Mouse (Mus musculus): ENCODE measurements around the gene Rabgap1l. TPM values are rescaled to one million over a fixed set of nuclear protein-coding genes. Genes with fewer than 3 reads are reported as not detected.

The Rabgap1l gene
- polyA plus RNA-seq, 1 experiment from 2014 or later = 27.0 TPM

GRCm38 (mm10) chr1:160561381-160561780 is 231.6 kb downstream of the Rabgap1l start:
- Histone ChIP-seq H3K4me3 (replicated peaks; ENCODE audit: low read length) (no peak overlapping the region), H3K27me3 (ENCODE audit: control insufficient read depth, insufficient read depth, low read length) (no peaks in the 10 kb centered on the region), H3K9ac (ENCODE audit: low read length) (no peak overlapping the region), H3K4me2 (ENCODE audit: low read depth, low read length) (no peak overlapping the region), H3K9me3 (replicated peaks; ENCODE audit: control insufficient read depth, low read length) (no peaks in the 10 kb centered on the region), H3K4me1 (ENCODE audit: control insufficient read depth, insufficient read depth, low read length) (no peaks in the 10 kb centered on the region), H3K36me3 (ENCODE audit: control insufficient read depth, insufficient read depth, low read length) (no peaks in the 10 kb centered on the region), H3K27ac (ENCODE audit: low read length) (no peak overlapping the region)
- 53% methylated on average over 1 of the region's 1 CpGs for WGBS
- no peak for ATAC-seq (ENCODE audit: insufficient read depth, low FRiP score)

- no peak overlapping the region for H3K4me3 ChIP-seq (replicated peaks; ENCODE audit: low read length)
- 69% methylated on average over 1 of the region's 1 CpGs for WGBS
Observed at GRCm38 (mm10) chr1:160550636-160551035, 242.4 kb downstream of the Rabgap1l start.

GRCm38 (mm10) chr1:160547934-160548876 is 244.8 kb downstream of the Rabgap1l start:
- no peak for ATAC-seq (ENCODE audit: insufficient read depth, low FRiP score)
- no peak overlapping the region for H3K9ac ChIP-seq (ENCODE audit: low read length)
- no peak overlapping the region for H3K4me2 ChIP-seq (ENCODE audit: low read depth, low read length)
- WGBS = 51% methylated on average over 4 of the region's 4 CpGs
- no peaks in the 10 kb centered on the region for H3K27me3 ChIP-seq (ENCODE audit: control insufficient read depth, insufficient read depth, low read length)
- no peak overlapping the region for H3K4me3 ChIP-seq (replicated peaks; ENCODE audit: low read length)
- no peaks in the 10 kb centered on the region for H3K36me3 ChIP-seq (ENCODE audit: control insufficient read depth, insufficient read depth, low read length)
- no peak overlapping the region for H3K27ac ChIP-seq (ENCODE audit: low read length)
- H3K4me1 ChIP-seq (ENCODE audit: control insufficient read depth, insufficient read depth, low read length) = no peaks in the 10 kb centered on the region
- H3K9me3 ChIP-seq (replicated peaks; ENCODE audit: control insufficient read depth, low read length) = no peaks in the 10 kb centered on the region

More at GRCm38 (mm10) chr1:160550636-160551035, 242.4 kb downstream of the Rabgap1l start:
- no peaks in the 10 kb centered on the region for H3K9me3 ChIP-seq (replicated peaks; ENCODE audit: control insufficient read depth, low read length)
- ATAC-seq (ENCODE audit: insufficient read depth, low FRiP score) = no peak
- H3K4me2 ChIP-seq (ENCODE audit: low read depth, low read length) = no peak overlapping the region
- no peaks in the 10 kb centered on the region for H3K4me1 ChIP-seq (ENCODE audit: control insufficient read depth, insufficient read depth, low read length)
- H3K27me3 ChIP-seq (ENCODE audit: control insufficient read depth, insufficient read depth, low read length) = no peaks in the 10 kb centered on the region
- H3K9ac ChIP-seq (ENCODE audit: low read length) = no peak overlapping the region
- H3K27ac ChIP-seq (ENCODE audit: low read length) = no peak overlapping the region
- no peaks in the 10 kb centered on the region for H3K36me3 ChIP-seq (ENCODE audit: control insufficient read depth, insufficient read depth, low read length)

GRCm38 (mm10) chr1:160535649-160536048 is 257.4 kb downstream of the Rabgap1l start:
- Histone ChIP-seq H3K36me3 (ENCODE audit: control insufficient read depth, insufficient read depth, low read length) (no peaks in the 10 kb centered on the region), H3K27me3 (ENCODE audit: control insufficient read depth, insufficient read depth, low read length) (no peaks in the 10 kb centered on the region), H3K9me3 (replicated peaks; ENCODE audit: control insufficient read depth, low read length) (no peaks in the 10 kb centered on the region), H3K4me3 (replicated peaks; ENCODE audit: low read length) (no peak overlapping the region), H3K27ac (ENCODE audit: low read length) (no peak overlapping the region), H3K4me1 (ENCODE audit: control insufficient read depth, insufficient read depth, low read length) (no peaks in the 10 kb centered on the region), H3K4me2 (ENCODE audit: low read depth, low read length) (no peak overlapping the region), H3K9ac (ENCODE audit: low read length) (no peak overlapping the region)
- 85% methylated on average over 8 of the region's 8 CpGs for WGBS
- no peak for ATAC-seq (ENCODE audit: insufficient read depth, low FRiP score)

- Histone ChIP-seq H3K36me3 (ENCODE audit: control insufficient read depth, insufficient read depth, low read length) (no peaks in the 10 kb centered on the region), H3K27me3 (ENCODE audit: control insufficient read depth, insufficient read depth, low read length) (no peaks in the 10 kb centered on the region), H3K4me1 (ENCODE audit: control insufficient read depth, insufficient read depth, low read length) (no peaks in the 10 kb centered on the region), H3K27ac (ENCODE audit: low read length) (no peak overlapping the region), H3K9ac (ENCODE audit: low read length) (no peak overlapping the region), H3K4me2 (ENCODE audit: low read depth, low read length) (no peak overlapping the region), H3K9me3 (replicated peaks; ENCODE audit: control insufficient read depth, low read length) (no peaks in the 10 kb centered on the region), H3K4me3 (replicated peaks; ENCODE audit: low read length) (no peak overlapping the region)
- 86% methylated on average over 2 of the region's 2 CpGs for WGBS
- ATAC-seq (ENCODE audit: insufficient read depth, low FRiP score) = no peak
Observed at GRCm38 (mm10) chr1:160534571-160535335, 258.3 kb downstream of the Rabgap1l start.

GRCm38 (mm10) chr1:160533209-160533820 is 259.7 kb downstream of the Rabgap1l start:
- no peaks in the 10 kb centered on the region for H3K36me3 ChIP-seq (ENCODE audit: control insufficient read depth, insufficient read depth, low read length)
- no peak overlapping the region for H3K9ac ChIP-seq (ENCODE audit: low read length)
- H3K4me3 ChIP-seq (replicated peaks; ENCODE audit: low read length) = no peak overlapping the region
- H3K4me1 ChIP-seq (ENCODE audit: control insufficient read depth, insufficient read depth, low read length) = no peaks in the 10 kb centered on the region
- no peak overlapping the region for H3K4me2 ChIP-seq (ENCODE audit: low read depth, low read length)
- 71% methylated on average over 6 of the region's 6 CpGs for WGBS
- H3K27ac ChIP-seq (ENCODE audit: low read length) = no peak overlapping the region
- ATAC-seq (ENCODE audit: insufficient read depth, low FRiP score) = no peak
- no peaks in the 10 kb centered on the region for H3K9me3 ChIP-seq (replicated peaks; ENCODE audit: control insufficient read depth, low read length)
- no peaks in the 10 kb centered on the region for H3K27me3 ChIP-seq (ENCODE audit: control insufficient read depth, insufficient read depth, low read length)

- WGBS = 13% methylated on average over 5 of the region's 5 CpGs
- no peaks in the 10 kb centered on the region for H3K9me3 ChIP-seq (replicated peaks; ENCODE audit: control insufficient read depth, low read length)
- H3K9ac ChIP-seq (ENCODE audit: low read length) = no peak overlapping the region
- no peak overlapping the region for H3K27ac ChIP-seq (ENCODE audit: low read length)
- H3K4me1 ChIP-seq (ENCODE audit: control insufficient read depth, insufficient read depth, low read length) = no peaks in the 10 kb centered on the region
- peak; percentile 96 for ATAC-seq (ENCODE audit: insufficient read depth, low FRiP score)
- H3K36me3 ChIP-seq (ENCODE audit: control insufficient read depth, insufficient read depth, low read length) = no peaks in the 10 kb centered on the region
- no peaks in the 10 kb centered on the region for H3K27me3 ChIP-seq (ENCODE audit: control insufficient read depth, insufficient read depth, low read length)
- H3K4me2 ChIP-seq (ENCODE audit: low read depth, low read length) = no peak overlapping the region
- no peak overlapping the region for H3K4me3 ChIP-seq (replicated peaks; ENCODE audit: low read length)
Observed at GRCm38 (mm10) chr1:160531402-160531801, 261.6 kb downstream of the Rabgap1l start.

GRCm38 (mm10) chr1:160521918-160522317 is 271.1 kb downstream of the Rabgap1l start:
- 57% methylated on average over 3 of the region's 3 CpGs for WGBS
- no peak for ATAC-seq (ENCODE audit: insufficient read depth, low FRiP score)
- Histone ChIP-seq H3K9me3 (replicated peaks; ENCODE audit: control insufficient read depth, low read length) (no peaks in the 10 kb centered on the region), H3K4me1 (ENCODE audit: control insufficient read depth, insufficient read depth, low read length) (no peaks in the 10 kb centered on the region), H3K36me3 (ENCODE audit: control insufficient read depth, insufficient read depth, low read length) (no peaks in the 10 kb centered on the region), H3K4me2 (ENCODE audit: low read depth, low read length) (no peak overlapping the region), H3K9ac (ENCODE audit: low read length) (no peak overlapping the region), H3K4me3 (replicated peaks; ENCODE audit: low read length) (no peak overlapping the region), H3K27ac (ENCODE audit: low read length) (no peak overlapping the region), H3K27me3 (ENCODE audit: control insufficient read depth, insufficient read depth, low read length) (no peaks in the 10 kb centered on the region)

- Histone ChIP-seq H3K4me3 (replicated peaks; ENCODE audit: low read length) (no peak overlapping the region), H3K36me3 (ENCODE audit: control insufficient read depth, insufficient read depth, low read length) (no peaks in the 10 kb centered on the region), H3K4me1 (ENCODE audit: control insufficient read depth, insufficient read depth, low read length) (no peaks in the 10 kb centered on the region), H3K27me3 (ENCODE audit: control insufficient read depth, insufficient read depth, low read length) (no peaks in the 10 kb centered on the region), H3K9me3 (replicated peaks; ENCODE audit: control insufficient read depth, low read length) (no peaks in the 10 kb centered on the region), H3K4me2 (ENCODE audit: low read depth, low read length) (no peak overlapping the region), H3K9ac (ENCODE audit: low read length) (no peak overlapping the region), H3K27ac (ENCODE audit: low read length) (no peak overlapping the region)
- 59% methylated on average over 3 of the region's 3 CpGs for WGBS
- ATAC-seq (ENCODE audit: insufficient read depth, low FRiP score) = no peak
Observed at GRCm38 (mm10) chr1:160520665-160521064, 272.3 kb downstream of the Rabgap1l start.

Data from stomach, embryonic 16.5 days (tissue).